Mouse (Mus musculus) embryo, embryonic 11 days (tissue): Measurements from ENCODE around the gene Upf1.

Experiments used
- DNase-seq: peaks from one replicate; pipeline ENCODE4 v3.0.0-alpha.2; 2015

Gene Upf1

GRCm38 (mm10) chr8:70317872-70318271, 35.2 kb downstream of the Upf1 start:
- no peak for DNase-seq

DNA sequence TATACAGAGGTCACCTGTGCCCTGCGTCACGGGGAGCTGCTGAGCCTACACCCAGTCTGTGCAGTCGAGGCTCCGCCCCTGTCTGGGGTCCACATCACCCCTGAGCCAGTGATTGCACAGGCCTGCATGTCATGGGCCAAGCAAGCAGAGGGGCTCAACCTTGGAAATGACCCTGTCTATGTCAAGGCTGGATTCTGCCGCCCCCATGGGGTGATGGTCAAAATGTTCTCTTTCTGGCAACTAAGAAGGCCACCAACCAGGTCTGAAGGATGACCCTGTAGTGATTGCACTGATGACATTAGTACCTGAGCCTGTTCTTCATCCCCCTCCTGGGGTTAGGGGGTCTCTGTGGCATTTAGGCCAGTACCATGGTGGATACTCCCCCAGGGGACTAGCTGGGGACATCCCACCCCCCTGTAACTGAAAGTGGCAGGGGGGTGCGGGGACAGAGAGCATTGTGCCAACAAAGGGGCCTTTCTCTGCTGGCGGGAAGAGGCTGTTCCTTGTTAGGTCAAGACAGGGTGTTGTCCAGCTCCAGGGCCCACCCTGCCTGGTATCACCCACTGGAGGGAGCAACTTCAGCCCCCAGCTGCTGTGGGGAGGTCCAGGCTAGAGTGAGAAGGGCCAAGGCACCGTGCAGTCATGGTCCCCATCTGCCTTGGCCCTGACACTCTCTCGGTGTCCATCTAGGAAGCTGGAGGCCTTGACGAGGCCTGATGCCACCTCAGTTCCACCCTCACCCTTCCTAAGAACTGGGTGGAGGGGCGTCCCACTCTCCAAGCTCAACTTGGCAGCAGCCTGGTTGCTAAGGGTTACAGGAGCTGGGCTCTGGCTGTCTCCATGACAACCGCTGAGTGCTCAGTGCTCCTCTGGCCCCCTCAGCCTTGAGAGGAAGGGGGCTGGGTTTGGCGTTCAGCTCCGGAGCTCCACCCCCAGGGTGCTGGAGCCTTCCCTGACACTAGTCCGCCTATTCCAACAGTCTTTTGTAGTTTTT, 36.3 kb downstream of the Upf1 start:
- peak; percentile 94 for DNase-seq

- peak; percentile 87 for DNase-seq
Measured at GRCm38 (mm10) chr8:70315624-70316510, 37.2 kb downstream of the Upf1 start, which contains the start of gene Cers1. Gene Cers1, plus strand, starts transcription at chr8:70315775.

GRCm38 (mm10) chr8:70313399-70313798, 39.7 kb downstream of the Upf1 start:
- DNase-seq: no peak

DNA sequence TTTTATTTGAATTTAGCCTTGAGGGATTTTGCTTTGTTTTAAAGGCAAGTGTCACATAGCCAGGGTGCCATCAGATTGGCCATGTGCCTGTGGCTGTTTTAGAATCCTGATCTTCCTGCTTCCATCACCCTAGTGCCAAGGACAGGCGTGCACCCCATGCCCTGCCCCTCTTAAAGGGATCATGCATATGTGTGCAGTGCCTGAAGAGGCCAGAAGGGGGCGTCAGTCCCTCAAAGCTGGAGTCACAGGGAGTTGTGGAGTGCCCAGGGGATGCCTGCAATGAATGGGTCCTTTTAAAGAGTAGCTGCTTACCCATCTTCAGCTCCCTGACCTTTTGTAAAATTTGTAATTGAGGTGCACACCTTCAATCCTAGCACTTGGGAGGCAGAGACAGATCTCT, 43.8 kb downstream of the Upf1 start:
- DNase-seq: peak; percentile 45

- DNase-seq: no peak
Measured at GRCm38 (mm10) chr8:70302901-70303300, 50.2 kb downstream of the Upf1 start.

- peak; percentile 95 for DNase-seq
Measured at GRCm38 (mm10) chr8:70302358-70302890, 50.7 kb downstream of the Upf1 start, which contains the start of the genes Ddx49 and Cope. Gene Ddx49, minus strand, starts transcription at chr8:70302489. Gene Cope, plus strand, starts transcription at chr8:70302518.

- no peak for DNase-seq
Measured at GRCm38 (mm10) chr8:70300881-70301280, 52.2 kb downstream of the Upf1 start.

GRCm38 (mm10) chr8:70293988-70294405, 59.1 kb downstream of the Upf1 start:
- DNase-seq: no peak

DNA sequence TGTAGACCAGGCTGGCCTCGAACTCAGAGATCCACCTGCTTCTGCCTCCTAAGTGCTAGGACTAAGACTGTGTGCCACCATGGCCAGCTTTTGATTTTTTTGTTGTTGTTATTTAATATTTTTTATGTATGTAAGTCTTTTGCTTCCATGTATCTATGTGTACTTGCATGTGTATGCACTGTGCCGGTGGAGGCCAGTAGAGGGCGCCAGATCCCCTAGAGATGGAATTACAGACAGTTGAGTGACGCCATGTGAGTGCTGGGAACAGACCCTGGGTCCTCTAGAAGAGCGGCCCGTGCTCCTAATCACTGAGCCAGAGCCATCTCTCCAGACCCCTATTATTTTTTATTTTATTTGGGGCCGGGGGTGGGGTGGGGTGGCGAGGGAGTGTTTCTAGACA, 66.3 kb downstream of the Upf1 start:
- DNase-seq: no peak

DNA sequence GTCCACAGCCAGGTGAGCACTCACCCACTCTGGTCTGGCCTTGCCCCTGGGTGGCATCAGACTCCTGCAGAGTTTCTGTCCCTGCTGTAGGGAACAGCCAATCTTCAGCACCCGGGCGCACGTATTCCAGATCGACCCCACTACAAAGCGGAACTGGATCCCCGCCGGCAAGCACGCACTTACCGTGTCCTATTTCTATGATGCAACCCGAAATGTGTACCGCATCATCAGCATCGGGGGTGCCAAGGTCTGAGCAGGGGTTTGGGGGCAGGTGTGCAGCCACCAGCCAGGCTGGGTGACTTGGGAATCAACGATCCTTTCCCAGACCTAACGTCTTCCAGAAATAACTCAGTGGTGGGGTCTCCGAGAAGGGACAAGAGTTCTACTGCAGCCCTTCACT, 67.8 kb downstream of the Upf1 start:
- DNase-seq: no peak

DNA sequence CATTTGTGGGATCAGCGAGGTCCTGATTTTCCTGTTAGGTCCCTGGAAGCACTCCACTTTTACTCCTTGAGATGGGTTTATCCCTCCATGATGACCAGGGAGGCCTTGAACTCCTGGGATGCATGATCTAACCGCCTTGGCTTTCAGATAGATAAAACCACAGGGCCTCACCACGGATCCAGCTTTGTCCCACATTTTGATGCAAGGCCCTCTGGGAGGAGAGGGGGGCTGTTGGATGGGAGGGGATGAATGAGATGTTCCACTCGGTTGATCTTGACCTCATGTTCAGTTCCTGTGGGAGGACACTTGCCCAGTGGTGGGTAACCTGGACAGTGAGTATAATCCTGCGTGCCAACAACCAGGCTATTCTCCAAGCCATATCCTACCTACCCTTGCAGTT, 68.7 kb downstream of the Upf1 start:
- no peak for DNase-seq

- peak; percentile 42 for DNase-seq
Measured at GRCm38 (mm10) chr8:70283136-70284077, 69.7 kb downstream of the Upf1 start.

GRCm38 (mm10) chr8:70282603-70283135, 70.4 kb downstream of the Upf1 start, which contains the start of gene Homer3:
Gene Homer3, plus strand, starts transcription at chr8:70282827.
- peak; percentile 94 for DNase-seq
